Mouse (Mus musculus) lung, postnatal 10 days (tissue): ENCODE measurements around the gene A630095N17Rik.
"Not testable (repeated sequence)": the region's sequence is repeated elsewhere in the genome, so short reads cannot be mapped to it uniquely, and the experiment has no call there.

Source experiments
- DNase-seq: peaks from one replicate; pipeline ENCODE4 v3.0.0; 2021

Gene A630095N17Rik

GRCm38 (mm10) chr1:75239591-75239990 lies 7.7 kb upstream of the A630095N17Rik start:
- no peak for DNase-seq

DNA sequence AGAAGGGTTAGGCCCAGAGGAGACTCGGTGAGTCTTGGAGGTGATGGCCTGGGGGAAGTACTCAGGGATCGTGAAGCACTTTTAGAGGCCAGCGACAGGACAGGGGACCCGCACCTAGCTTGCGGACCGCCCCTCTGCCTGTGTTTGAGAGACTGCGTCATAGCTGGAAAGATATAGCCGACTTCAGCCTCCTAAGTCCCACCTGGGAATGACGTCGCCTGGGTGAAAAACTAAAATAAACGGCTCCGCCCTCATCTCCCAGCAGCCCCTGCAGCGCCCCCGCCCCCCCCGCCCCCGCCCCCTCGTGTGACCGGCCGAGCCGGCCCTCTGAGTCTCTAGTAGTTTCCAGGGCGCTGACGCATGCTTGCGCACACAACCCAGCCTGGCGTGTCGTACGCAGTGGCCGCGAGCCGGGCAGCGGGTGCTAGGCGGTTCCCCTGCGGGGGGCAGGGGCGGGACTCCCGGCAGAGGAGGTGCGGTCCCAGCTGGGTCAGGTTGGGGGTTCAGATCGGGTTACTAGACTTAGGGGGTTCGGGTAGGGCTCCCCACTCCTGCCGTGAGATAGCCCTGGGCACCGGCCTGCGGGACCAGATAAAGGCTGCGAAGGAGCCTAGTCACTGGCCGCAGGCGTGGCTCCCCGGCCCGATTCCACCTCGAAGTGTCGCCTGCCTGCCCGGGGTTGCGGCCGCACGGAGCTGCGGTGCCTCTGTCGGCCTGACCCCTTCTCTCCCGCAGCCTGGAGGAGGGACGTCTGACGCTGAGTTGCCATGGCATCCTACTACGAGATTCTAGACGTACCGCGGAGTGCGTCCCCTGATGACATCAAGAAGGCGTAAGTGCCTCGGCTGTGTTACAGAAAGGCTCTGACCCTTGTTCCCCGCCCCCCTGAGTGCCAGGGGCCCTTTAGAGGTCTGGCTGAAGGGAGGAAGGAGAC lies 4.5 kb upstream of the A630095N17Rik start, which contains the start of gene Dnajb2:
Gene Dnajb2 (plus strand): TSS at position 290 of the 934 bp plus-strand sequence.
- DNase-seq = peak; percentile 90

DNA sequence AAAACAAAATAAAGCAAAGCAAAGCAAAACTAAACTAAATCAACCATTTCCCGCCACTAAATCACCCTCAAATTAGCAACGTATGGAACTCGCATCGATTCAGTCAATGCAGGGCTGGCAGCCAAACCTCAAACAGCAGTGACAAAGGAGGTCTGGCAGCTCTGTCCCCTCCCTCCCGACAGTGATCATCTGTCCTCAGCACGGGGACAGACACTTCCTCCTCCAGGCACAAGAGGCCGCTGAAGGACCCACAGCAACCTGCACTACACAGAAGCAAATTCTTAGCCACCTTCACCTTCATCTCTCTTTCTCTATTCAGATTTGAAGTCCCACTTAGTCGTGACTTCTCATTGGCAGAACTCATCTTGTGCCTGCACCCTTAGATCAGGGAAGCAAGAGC lies 2.7 kb upstream of the A630095N17Rik start:
- DNase-seq = peak; percentile 79

- DNase-seq = not testable (repeated sequence)
These were observed 587 bp upstream of the A630095N17Rik start for GRCm38 (mm10) chr1:75232489-75232888.

DNA sequence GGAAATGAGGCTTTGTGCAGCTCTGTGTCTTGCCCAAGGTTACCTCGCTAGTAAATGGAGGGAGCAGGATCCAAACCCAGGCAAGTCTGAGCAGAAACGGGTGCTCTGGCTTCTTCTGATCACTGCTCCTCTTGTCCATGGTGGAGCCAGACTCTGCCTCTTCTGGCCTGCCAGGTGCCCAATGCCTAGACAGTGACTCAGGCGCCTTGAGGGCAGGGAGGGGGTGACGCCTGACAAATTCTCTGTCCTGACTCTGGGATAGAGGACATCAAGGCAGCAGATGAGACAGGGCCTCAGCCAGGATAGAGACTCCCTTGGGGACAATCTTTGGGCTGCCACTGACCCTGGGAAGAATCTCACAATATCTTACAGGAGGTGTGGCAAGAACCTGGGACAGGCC lies 678 bp downstream of the A630095N17Rik start:
- no peak for DNase-seq

DNA sequence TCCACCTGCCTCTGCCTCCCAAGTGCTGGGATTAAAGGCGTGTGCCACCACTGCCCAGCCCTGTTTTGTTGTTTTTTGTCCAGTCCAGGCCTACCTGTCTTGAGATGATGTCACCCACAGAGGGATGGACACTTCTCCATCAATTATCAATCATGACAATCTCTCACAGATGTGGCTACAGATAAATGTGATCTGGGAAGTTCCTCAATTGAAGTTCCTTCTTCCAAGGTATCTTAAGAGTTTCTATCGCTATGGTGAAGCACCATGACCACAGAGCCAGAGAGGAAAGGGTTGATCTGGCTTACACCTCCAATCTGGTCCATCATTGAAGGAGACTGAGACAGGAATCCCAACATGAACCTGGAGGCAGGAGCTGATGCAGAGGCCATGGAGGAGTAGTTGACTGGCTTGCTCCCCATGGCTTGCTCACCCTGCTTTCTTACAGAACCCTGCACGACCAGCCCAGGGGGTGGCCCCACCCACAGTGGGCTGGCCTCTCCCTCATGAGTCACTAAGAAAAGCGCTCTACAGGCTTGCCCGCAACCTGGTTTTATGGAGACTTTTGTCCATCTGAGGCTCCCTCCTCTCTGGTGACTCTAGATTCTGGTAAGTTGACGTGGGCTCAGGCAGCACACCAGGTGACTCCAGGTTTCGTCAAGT lies 1.4 kb downstream of the A630095N17Rik start:
- no peak for DNase-seq

DNA sequence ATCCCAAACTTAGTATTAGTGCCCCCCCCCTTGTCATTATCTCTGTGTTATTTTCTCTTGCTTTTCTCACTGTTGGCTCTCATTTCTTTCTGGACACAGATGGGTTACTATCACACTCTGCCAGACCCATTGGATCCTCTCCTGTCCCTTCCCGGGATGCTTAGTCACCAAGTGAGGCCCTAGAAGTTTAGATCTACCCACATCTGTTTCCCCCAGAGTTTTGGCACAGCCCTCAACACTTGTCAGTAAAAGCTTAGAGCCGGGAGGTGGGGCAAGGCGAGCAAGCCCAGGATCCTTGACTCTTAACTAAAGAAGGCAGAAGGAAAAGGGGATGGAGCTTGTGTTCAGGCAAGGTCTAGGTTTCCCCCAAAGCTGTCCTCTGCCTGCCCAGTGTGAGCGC lies 2.7 kb downstream of the A630095N17Rik start:
- DNase-seq = no peak

- DNase-seq = no peak
These were observed 4.2 kb downstream of the A630095N17Rik start for GRCm38 (mm10) chr1:75227653-75228052.

- DNase-seq = no peak
These were observed 5.8 kb downstream of the A630095N17Rik start for GRCm38 (mm10) chr1:75226138-75226537.

DNA sequence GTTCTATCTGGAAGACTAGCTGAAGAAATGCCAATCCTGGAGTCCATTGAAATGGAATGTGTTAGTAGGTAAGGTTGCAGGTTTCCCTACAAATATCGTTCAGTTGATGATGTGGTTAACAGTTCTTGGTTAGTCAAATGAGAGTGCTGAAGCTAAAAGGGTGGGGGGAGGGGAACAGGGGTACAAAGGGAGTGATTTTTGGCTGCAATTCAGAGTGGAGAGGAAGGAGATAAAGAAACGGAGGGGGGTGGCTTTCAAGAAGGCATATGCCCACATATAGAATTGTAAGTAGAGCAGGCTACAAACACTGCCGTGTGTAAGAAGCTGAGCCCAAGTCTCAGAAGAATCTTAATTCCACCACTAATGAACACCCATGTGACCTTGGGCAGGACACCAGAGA lies 6.4 kb downstream of the A630095N17Rik start:
- no peak for DNase-seq

- DNase-seq = no peak
These were observed 8.4 kb downstream of the A630095N17Rik start for GRCm38 (mm10) chr1:75223532-75223931.

DNA sequence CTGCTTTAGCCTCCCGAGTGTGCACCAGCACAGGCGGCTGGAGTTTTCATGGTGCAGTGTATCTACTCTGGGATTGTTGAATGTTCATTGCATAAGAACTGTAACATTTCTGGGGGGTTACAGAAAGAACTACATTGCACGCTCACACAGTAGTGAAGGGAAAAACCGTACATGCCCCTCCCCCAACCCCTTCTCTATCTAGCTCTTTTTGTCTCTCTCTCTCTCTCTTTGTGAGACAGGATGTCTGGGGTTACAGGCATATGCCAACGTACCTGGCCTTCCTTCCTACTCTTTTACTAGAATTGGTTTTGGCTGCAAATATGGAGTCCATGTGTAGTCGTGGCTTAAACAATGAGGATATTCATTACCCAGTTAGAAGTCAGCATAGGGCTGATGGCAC lies 9.0 kb downstream of the A630095N17Rik start:
- no peak for DNase-seq

- no peak for DNase-seq
These were observed 10.4 kb downstream of the A630095N17Rik start for GRCm38 (mm10) chr1:75221538-75221937.

GRCm38 (mm10) chr1:75219531-75219930 lies 12.4 kb downstream of the A630095N17Rik start, which contains the start of gene Tuba4a:
Gene Tuba4a (minus strand): TSS chr1:75219865.
- no peak for DNase-seq

GRCm38 (mm10) chr1:75219078-75219477 lies 12.8 kb downstream of the A630095N17Rik start:
- peak; percentile 91 for DNase-seq

DNA sequence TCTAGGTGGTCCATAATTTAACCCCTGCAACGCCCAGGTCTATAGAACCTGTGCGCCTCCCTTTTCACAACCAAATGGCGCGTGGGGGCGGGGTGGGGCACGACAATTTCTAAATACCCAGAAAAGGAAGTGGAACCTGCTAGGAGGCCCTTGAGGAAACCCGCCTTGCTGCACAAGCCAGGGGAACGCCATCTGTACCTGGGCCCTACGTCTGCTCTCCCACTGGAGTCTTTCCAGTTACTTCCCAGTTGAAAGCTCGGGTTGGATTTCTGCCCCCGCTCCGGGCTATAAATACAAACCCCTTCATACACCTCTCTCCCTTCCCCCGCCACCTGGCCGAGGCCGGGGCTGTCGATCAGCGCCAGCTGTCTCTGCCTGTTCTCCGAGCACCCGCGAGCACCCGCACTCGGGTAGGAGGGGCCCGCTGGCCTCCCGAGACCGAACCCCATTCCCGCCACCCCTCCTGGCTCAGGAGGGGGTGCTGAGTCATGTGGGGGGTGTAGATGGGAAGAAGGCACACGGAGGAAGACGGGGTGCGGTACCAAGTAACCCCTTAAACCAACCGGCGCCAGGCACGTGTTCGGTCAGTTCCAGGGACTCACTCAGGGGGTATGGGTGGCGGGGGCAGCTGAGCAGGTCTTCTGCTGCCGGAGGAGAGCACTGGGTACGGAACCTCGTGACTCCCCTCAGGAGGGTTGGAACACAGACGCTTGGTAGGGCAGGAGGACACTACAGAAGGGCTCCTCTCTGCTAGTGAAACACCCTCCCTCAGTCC lies 13.5 kb downstream of the A630095N17Rik start:
- DNase-seq = peak; percentile 50

DNA sequence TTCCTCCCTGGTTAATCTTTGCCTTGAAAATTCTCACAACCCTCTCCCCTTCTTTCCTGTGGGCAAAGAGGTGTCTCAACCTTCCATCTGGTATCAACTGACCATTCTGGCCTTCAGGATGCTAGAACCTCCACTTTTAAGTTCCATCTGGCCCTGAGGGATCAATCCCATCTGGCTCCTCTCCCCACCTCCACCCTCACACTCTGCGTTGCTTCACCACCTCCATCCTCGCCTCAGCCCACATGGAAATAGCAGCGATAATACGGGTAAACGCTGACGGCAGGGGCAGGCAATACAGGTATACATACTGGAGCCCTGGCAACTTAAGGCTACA lies 14.0 kb downstream of the A630095N17Rik start:
- no peak for DNase-seq

DNA sequence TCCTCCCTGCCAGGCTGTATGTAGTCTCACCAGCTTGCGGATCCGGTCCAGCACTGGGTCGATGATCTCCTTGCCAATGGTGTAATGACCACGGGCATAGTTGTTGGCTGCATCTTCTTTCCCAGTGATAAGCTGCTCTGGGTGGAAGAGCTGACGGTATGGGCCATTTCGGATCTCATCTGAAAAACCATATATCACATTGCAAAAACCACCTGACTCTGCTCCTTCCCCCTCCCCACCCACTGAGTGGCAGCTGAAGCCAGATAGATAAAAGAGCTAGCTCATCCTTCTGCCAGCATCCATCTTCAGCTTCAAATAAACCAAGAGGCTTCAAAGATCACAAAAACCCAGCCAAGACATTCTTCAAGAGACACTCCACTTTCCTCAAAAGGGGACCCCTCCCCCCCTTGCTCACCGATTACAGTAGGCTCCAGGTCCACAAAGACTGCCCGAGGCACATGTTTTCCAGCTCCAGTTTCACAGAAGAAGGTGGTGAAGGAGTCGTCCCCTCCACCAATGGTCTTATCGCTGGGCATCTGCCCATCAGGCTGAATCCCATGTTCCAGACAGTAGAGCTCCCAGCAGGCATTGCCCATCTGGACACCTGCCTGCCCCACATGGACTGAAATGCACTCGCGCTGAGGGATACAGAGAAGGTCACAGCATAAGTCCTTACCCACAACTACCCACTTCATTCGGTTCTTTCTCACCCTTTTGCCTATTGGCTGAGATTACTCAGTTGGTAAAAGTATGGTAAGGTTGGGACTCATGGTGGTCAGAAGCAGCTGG lies 14.9 kb downstream of the A630095N17Rik start:
- DNase-seq = no peak

- no peak for DNase-seq
These were observed 16.1 kb downstream of the A630095N17Rik start for GRCm38 (mm10) chr1:75215785-75216184.

DNA sequence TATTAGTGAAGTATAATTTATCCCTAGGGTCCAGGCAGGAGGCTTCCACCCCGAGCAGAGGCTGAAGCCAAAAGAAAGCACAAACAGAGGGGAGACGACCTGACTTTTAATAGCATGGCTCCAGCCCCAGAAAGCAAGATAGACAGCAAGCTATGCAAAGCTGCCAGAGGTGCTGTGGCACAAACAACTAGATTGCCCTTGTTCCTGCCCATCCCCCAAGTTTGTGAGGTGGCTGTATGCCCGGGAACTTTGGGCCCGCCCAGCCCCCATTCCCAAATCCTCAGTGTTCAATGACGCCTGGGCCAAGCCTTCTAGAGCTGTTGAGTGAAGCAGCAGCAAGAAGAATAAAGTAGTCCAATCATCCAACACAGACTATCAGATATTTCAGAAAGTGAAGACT lies 17.0 kb downstream of the A630095N17Rik start:
- DNase-seq = peak; percentile 31

DNA sequence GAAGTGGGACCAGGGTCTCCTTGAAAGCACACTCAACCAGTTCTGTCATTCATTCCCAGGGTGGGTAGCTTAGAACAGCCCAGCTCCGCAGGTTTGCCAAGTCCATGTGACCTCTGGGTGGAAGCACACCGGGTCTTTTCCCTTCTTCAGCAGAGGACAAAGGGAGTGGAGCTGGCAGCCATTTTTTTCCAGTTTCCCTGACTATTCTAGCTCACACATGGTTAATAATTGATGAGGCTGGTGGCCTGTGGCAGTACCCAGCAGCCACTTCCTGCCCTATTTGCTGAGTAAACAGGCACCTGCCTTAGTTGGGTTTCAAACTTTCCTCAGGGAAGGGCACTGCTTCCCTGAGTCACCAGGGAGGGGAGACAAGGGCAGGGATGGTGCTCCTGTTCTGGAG lies 17.5 kb downstream of the A630095N17Rik start:
- DNase-seq = no peak

GRCm38 (mm10) chr1:75213096-75213495 lies 18.8 kb downstream of the A630095N17Rik start:
- DNase-seq = no peak
